Mouse (Mus musculus): ENCODE results near the gene Krt4. TPM values are rescaled to one million over a fixed set of nuclear protein-coding genes. Genes with fewer than 3 reads are reported as not detected.

Gene Krt4
- under 1 TPM in 1 of 2 experiments, not detected in 1; 0.27 TPM for polyA plus RNA-seq (2017; shearing (Covaris generic))

DNA sequence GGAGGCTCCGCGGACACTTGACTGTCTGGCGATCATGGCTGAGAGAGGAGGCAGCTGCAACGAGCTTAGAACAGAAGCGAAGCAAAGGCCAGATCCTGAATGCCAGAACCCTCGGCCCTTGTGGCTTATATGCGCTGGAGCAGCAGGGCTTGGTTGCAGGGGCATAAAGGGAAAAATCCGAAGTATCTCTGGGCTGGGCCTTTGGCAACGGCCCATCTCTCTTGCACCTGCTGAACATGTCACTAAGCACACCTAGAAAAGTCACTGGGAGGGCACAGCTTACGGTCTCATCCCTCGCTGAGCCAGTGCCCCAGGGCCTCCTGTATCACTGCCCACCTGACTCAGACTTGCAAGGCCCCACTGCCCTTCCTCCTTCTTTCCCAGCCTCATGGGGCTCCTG is at the start of gene Krt4:
Gene Krt4, minus strand, starts transcription at position 101 of the 400 bp plus-strand sequence.

GRCm38 (mm10) chr15:101954187-101954586 is 29.7 kb upstream of the Krt4 start, which contains the start of gene Krt78:
Gene Krt78, minus strand, starts transcription at chr15:101954287.

DNA sequence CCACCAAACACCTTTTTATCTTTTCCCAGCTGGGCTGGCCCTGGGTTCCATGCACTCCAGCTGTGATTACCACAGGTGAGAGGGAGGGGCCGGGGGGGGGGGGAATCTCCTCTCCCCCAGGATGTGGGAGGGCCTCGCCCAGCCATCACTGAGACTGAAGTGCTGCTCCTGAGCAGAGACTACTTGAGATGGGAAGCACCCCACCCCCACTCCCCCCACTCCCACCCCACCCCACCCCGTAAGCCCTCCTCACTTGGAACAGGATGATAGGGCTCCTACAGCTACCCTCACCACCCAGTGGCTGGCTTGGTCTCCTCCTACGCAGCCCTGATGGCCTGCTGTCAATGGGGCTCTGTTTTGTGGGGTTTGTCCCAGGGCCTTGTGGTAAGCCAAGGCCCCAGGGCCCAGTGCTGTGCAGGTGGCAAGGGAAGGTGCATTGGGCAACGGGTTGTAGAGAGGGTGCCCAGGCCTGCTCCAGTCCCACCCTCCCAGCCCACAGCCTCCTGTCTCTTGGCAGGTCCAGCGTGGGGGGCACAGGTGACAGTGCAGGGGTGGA is 15.8 kb upstream of the Krt4 start, which contains the start of gene Krt79:
Gene Krt79, minus strand, starts transcription at position 51 of the 556 bp plus-strand sequence.

DNA sequence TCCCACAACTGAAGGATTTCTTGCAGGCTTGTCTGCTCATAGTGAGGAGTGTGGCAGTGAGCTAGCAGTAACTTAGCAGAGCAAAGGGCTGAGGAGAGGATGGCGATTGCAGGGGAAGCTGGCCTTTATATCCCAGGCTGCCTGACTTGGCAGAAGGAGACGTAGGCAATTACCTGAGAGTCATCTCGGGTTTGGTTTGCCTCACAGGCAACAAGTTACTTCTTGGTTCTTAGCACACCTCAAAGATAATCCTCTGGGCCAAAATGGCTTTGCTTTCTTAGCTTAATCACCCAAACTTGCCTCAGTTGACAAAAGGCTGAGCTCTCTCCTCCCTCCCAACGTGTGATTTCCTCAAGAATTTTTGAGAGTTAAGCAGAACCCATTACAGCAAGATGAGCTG is 31.7 kb downstream of the Krt4 start, which contains the start of gene Krt76:
Gene Krt76, minus strand, starts transcription at position 101 of the 400 bp plus-strand sequence.

DNA sequence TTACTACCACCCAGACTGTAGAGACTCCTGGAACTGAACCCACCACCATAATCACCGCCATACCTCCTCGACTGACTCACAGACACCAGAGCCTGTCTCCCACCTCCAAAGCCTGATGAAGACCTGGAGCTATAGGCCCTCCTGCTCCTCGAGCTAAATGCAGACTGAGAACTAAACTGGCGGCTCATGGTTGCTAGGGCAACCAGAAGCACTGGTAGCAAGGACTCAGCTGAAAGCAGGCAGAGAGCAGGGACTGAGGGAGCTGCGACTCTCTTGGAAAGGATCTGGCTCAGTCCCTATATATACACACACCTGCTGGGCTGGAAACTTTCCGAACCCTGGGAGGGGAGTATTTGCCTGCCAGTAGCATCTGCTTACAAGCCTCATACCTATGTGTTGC is 55.1 kb downstream of the Krt4 start, which contains the start of gene Krt77:
Gene Krt77, minus strand, starts transcription at position 275 of the 400 bp plus-strand sequence.

Other genes starting within 250 kb of the Krt4 start
- gene Krt6b, start 244.4 kb downstream of the Krt4 start, polyA plus RNA-seq (2017; shearing (Covaris generic)) = under 1 TPM in 1 of 2 experiments, not detected in 1; 0.38 TPM
- gene Krt6a, start 230.4 kb downstream of the Krt4 start, polyA plus RNA-seq (2017; shearing (Covaris generic)) = not detected
- gene Krt5, start 211.8 kb downstream of the Krt4 start, polyA plus RNA-seq (2017; shearing (Covaris generic)) = not detected
- not detected for gene Krt71, start 181.6 kb downstream of the Krt4 start, polyA plus RNA-seq (2017; shearing (Covaris generic))
- under 1 TPM in 1 of 2 experiments, not detected in 1; 0.23 TPM for gene Krt72, start 138.3 kb downstream of the Krt4 start, polyA plus RNA-seq (2017; shearing (Covaris generic))
- gene Krt73, start 122.4 kb downstream of the Krt4 start, polyA plus RNA-seq (2017; shearing (Covaris generic)) = under 1 TPM in 1 of 2 experiments, not detected in 1; 0.07 TPM
- gene Krt2, start 106.6 kb downstream of the Krt4 start, polyA plus RNA-seq (2017; shearing (Covaris generic)) = not detected
- gene Krt1, start 73.9 kb downstream of the Krt4 start, polyA plus RNA-seq (2017; shearing (Covaris generic)) = under 1 TPM in 1 of 2 experiments, not detected in 1; 0.17 TPM
- not detected for gene Krt77, start 55.0 kb downstream of the Krt4 start, polyA plus RNA-seq (2017; shearing (Covaris generic))
- under 1 TPM in 1 of 2 experiments, not detected in 1; 0.10 TPM for gene Krt76, start 31.8 kb downstream of the Krt4 start, polyA plus RNA-seq (2017; shearing (Covaris generic))
- gene Krt79, start 15.6 kb upstream of the Krt4 start, polyA plus RNA-seq (2017; shearing (Covaris generic)) = not detected
- gene Krt78, start 29.6 kb upstream of the Krt4 start, polyA plus RNA-seq (2017; shearing (Covaris generic)) = not detected
- gene Krt8, start 79.7 kb upstream of the Krt4 start, polyA plus RNA-seq (2017; shearing (Covaris generic)) = under 1 TPM in 1 of 2 experiments, not detected in 1; 0.10 TPM
- gene Krt18, start 103.4 kb upstream of the Krt4 start, polyA plus RNA-seq (2017; shearing (Covaris generic)) = 1 to 10 TPM; 1.0 to 2.4 TPM
- gene Eif4b, start 149.0 kb upstream of the Krt4 start, polyA plus RNA-seq (2017; shearing (Covaris generic)) = 10 to 100 TPM; 81.7 to 85.7 TPM
- gene Tns2, start 175.7 kb upstream of the Krt4 start, polyA plus RNA-seq (2017; shearing (Covaris generic)) = under 1 TPM; 0.23 to 0.81 TPM
- 10 to 100 TPM; 55.1 to 60.3 TPM for gene Spryd3, start 211.5 kb upstream of the Krt4 start, polyA plus RNA-seq (2017; shearing (Covaris generic))
- under 1 TPM in 1 of 2 experiments, not detected in 1; 0.33 TPM for gene Igfbp6, start 219.6 kb upstream of the Krt4 start, polyA plus RNA-seq (2017; shearing (Covaris generic))
- 1 to 10 TPM in 1 of 2 experiments, under 1 TPM in 1; 0.87 to 4.3 TPM for gene Soat2, start 225.8 kb upstream of the Krt4 start, polyA plus RNA-seq (2017; shearing (Covaris generic))